Mouse (Mus musculus): ENCODE results near the gene Pak1ip1. TPM values are rescaled to one million over a fixed set of nuclear protein-coding genes. Genes with fewer than 3 reads are reported as not detected.
A peak's percentile ranks its signal among the peaks of the same experiment; 100 is the strongest.
"Not testable (repeated sequence)": the region's sequence is repeated elsewhere in the genome, so short reads cannot be mapped to it uniquely, and the experiment has no call there.

Pak1ip1 gene
- polyA plus RNA-seq, 1 experiment from 2014 or later: 56.0 TPM

- Histone ChIP-seq H3K27ac (replicated peaks) (no peak overlapping the region), H3K27me3 (no peaks in the 10 kb centered on the region), H3K9me3 (replicated peaks) (no peaks in the 10 kb centered on the region), H3K4me3 (replicated peaks) (no peak overlapping the region), H3K4me2 (no peak overlapping the region), H3K9ac (no peak overlapping the region), H3K4me1 (replicated peaks) (peaks cover 3% of the 10 kb centered on the region; the same call in 1 of the 2 replicates), H3K36me3 (replicated peaks) (no peaks in the 10 kb centered on the region)
- ATAC-seq (ENCODE audit: insufficient read depth): no peak
- 32% methylated on average over 4 of the region's 4 CpGs for WGBS (ENCODE audit: insufficient replicate concordance)
Measured at GRCm38 (mm10) chr13:40978652-40979051, 22.2 kb upstream of the Pak1ip1 start.

- no peaks in the 10 kb centered on the region for H3K9me3 ChIP-seq (replicated peaks)
- no peaks in the 10 kb centered on the region for H3K27me3 ChIP-seq
- no peak overlapping the region for H3K9ac ChIP-seq
- no peak overlapping the region for H3K27ac ChIP-seq (replicated peaks)
- H3K36me3 ChIP-seq (replicated peaks): no peaks in the 10 kb centered on the region
- ATAC-seq (ENCODE audit: insufficient read depth): no peak
- no peak overlapping the region for H3K4me2 ChIP-seq
- peaks cover 3% of the 10 kb centered on the region; the same call in 1 of the 2 replicates for H3K4me1 ChIP-seq (replicated peaks)
- H3K4me3 ChIP-seq (replicated peaks): no peak overlapping the region
- 32% methylated on average over 2 of the region's 2 CpGs for WGBS (ENCODE audit: insufficient replicate concordance)
Measured at GRCm38 (mm10) chr13:40979321-40979720, 21.5 kb upstream of the Pak1ip1 start.

- peaks cover 15% of the 10 kb centered on the region for H3K4me1 ChIP-seq (replicated peaks)
- WGBS (ENCODE audit: insufficient replicate concordance): 67% methylated on average over 1 of the region's 1 CpGs
- no peak overlapping the region for H3K4me2 ChIP-seq
- no peaks in the 10 kb centered on the region for H3K36me3 ChIP-seq (replicated peaks)
- no peak overlapping the region for H3K9ac ChIP-seq
- H3K4me3 ChIP-seq (replicated peaks): no peak overlapping the region
- no peaks in the 10 kb centered on the region for H3K9me3 ChIP-seq (replicated peaks)
- ATAC-seq (ENCODE audit: insufficient read depth): no peak
- H3K27me3 ChIP-seq: no peaks in the 10 kb centered on the region
- no peak overlapping the region for H3K27ac ChIP-seq (replicated peaks)
Measured at GRCm38 (mm10) chr13:40982759-40983158, 18.1 kb upstream of the Pak1ip1 start.

GRCm38 (mm10) chr13:40986081-40986480, 14.7 kb upstream of the Pak1ip1 start:
- no peak for ATAC-seq (ENCODE audit: insufficient read depth)
- Histone ChIP-seq H3K27me3 (no peaks in the 10 kb centered on the region), H3K4me2 (no peak overlapping the region), H3K9me3 (replicated peaks) (no peaks in the 10 kb centered on the region), H3K36me3 (replicated peaks) (no peaks in the 10 kb centered on the region), H3K27ac (replicated peaks) (no peak overlapping the region), H3K4me1 (replicated peaks) (peaks cover 25% of the 10 kb centered on the region), H3K4me3 (replicated peaks) (no peak overlapping the region), H3K9ac (no peak overlapping the region)
- 76% methylated on average over 5 of the region's 5 CpGs for WGBS (ENCODE audit: insufficient replicate concordance)

- peak; percentile 83 for ATAC-seq (ENCODE audit: insufficient read depth)
Measured at GRCm38 (mm10) chr13:40987608-40988303, 13.1 kb upstream of the Pak1ip1 start.

GRCm38 (mm10) chr13:40988418-40988817, 12.4 kb upstream of the Pak1ip1 start:
- H3K4me3 ChIP-seq (replicated peaks): no peak overlapping the region
- WGBS (ENCODE audit: insufficient replicate concordance): 18% methylated on average over 2 of the region's 2 CpGs
- peak; percentile 43; the same call in 1 of the 2 replicates for ATAC-seq (ENCODE audit: insufficient read depth)
- H3K9me3 ChIP-seq (replicated peaks): no peaks in the 10 kb centered on the region
- H3K27ac ChIP-seq (replicated peaks): peak overlapping the region; percentile 29; the same call in 1 of the 2 replicates
- no peak overlapping the region for H3K4me2 ChIP-seq
- no peaks in the 10 kb centered on the region for H3K36me3 ChIP-seq (replicated peaks)
- no peak overlapping the region for H3K9ac ChIP-seq
- no peaks in the 10 kb centered on the region for H3K27me3 ChIP-seq
- H3K4me1 ChIP-seq (replicated peaks): peaks cover 25% of the 10 kb centered on the region

More at GRCm38 (mm10) chr13:40987608-40988303, 13.1 kb upstream of the Pak1ip1 start:
- H3K36me3 ChIP-seq (replicated peaks); H3K27me3 ChIP-seq; H3K9me3 ChIP-seq (replicated peaks); H3K9ac ChIP-seq; H3K4me3 ChIP-seq (replicated peaks): not testable (repeated sequence)
- Histone ChIP-seq H3K27ac (replicated peaks) (peak overlapping the region; percentile 29; the same call in 1 of the 2 replicates), H3K4me1 (replicated peaks) (peaks cover 25% of the 10 kb centered on the region), H3K4me2 (peak overlapping the region; percentile 5; the same call in 1 of the 2 replicates)
- 30% methylated on average over 4 of the region's 4 CpGs for WGBS (ENCODE audit: insufficient replicate concordance)

GRCm38 (mm10) chr13:40994487-40995263, 6.1 kb upstream of the Pak1ip1 start:
- peak overlapping the region; percentile 25; the same call in 1 of the 2 replicates for H3K4me2 ChIP-seq
- no peak for ATAC-seq (ENCODE audit: insufficient read depth)
- H3K36me3 ChIP-seq (replicated peaks): no peaks in the 10 kb centered on the region
- H3K9ac ChIP-seq: no peak overlapping the region
- peaks cover 15% of the 10 kb centered on the region for H3K4me1 ChIP-seq (replicated peaks)
- no peak overlapping the region for H3K4me3 ChIP-seq (replicated peaks)
- no peaks in the 10 kb centered on the region for H3K27me3 ChIP-seq
- no peaks in the 10 kb centered on the region for H3K9me3 ChIP-seq (replicated peaks)
- 17% methylated on average over 8 of the region's 8 CpGs for WGBS (ENCODE audit: insufficient replicate concordance)
- no peak overlapping the region for H3K27ac ChIP-seq (replicated peaks)

GRCm38 (mm10) chr13:40998537-40998936, 2.3 kb upstream of the Pak1ip1 start:
- H3K36me3 ChIP-seq (replicated peaks); H3K9me3 ChIP-seq (replicated peaks); H3K4me3 ChIP-seq (replicated peaks); H3K9ac ChIP-seq; H3K27ac ChIP-seq (replicated peaks); H3K27me3 ChIP-seq; ATAC-seq (ENCODE audit: insufficient read depth); H3K4me2 ChIP-seq: not testable (repeated sequence)
- peaks cover 39% of the 10 kb centered on the region for H3K4me1 ChIP-seq (replicated peaks)
- 65% methylated on average over 5 of the region's 5 CpGs for WGBS (ENCODE audit: insufficient replicate concordance)

- Histone ChIP-seq H3K9me3 (replicated peaks) (no peaks in the 10 kb centered on the region), H3K27ac (replicated peaks) (peak overlapping the region; percentile 95), H3K4me1 (replicated peaks) (peaks cover 31% of the 10 kb centered on the region), H3K27me3 (no peaks in the 10 kb centered on the region), H3K9ac (peak overlapping the region; percentile 84), H3K4me3 (replicated peaks) (peak overlapping the region; percentile 100), H3K4me2 (peak overlapping the region; percentile 90), H3K36me3 (replicated peaks) (peaks cover 20% of the 10 kb centered on the region)
- under 1% methylated on average over 25 of the region's 25 CpGs for WGBS (ENCODE audit: insufficient replicate concordance)
- ATAC-seq (ENCODE audit: insufficient read depth): peak; percentile 29
Measured at GRCm38 (mm10) chr13:41000140-41000925, 490 bp upstream of the Pak1ip1 start.

GRCm38 (mm10) chr13:41002001-41002400, 1.2 kb downstream of the Pak1ip1 start:
- Histone ChIP-seq H3K4me2 (peak overlapping the region; percentile 90), H3K27me3 (no peaks in the 10 kb centered on the region), H3K36me3 (replicated peaks) (peaks cover 37% of the 10 kb centered on the region), H3K27ac (replicated peaks) (peak overlapping the region; percentile 55), H3K9ac (peak overlapping the region; percentile 39), H3K4me3 (replicated peaks) (peak overlapping the region; percentile 100), H3K9me3 (replicated peaks) (no peaks in the 10 kb centered on the region), H3K4me1 (replicated peaks) (peaks cover 37% of the 10 kb centered on the region)
- WGBS (ENCODE audit: insufficient replicate concordance): 55% methylated on average over 5 of the region's 5 CpGs
- ATAC-seq (ENCODE audit: insufficient read depth): no peak

GRCm38 (mm10) chr13:41006244-41006643, 5.4 kb downstream of the Pak1ip1 start:
- Histone ChIP-seq H3K4me1 (replicated peaks) (peaks cover 24% of the 10 kb centered on the region), H3K4me2 (no peak overlapping the region), H3K9me3 (replicated peaks) (no peaks in the 10 kb centered on the region), H3K36me3 (replicated peaks) (peaks cover 79% of the 10 kb centered on the region), H3K27me3 (no peaks in the 10 kb centered on the region), H3K4me3 (replicated peaks) (no peak overlapping the region), H3K27ac (replicated peaks) (no peak overlapping the region), H3K9ac (no peak overlapping the region)
- no peak for ATAC-seq (ENCODE audit: insufficient read depth)
- WGBS (ENCODE audit: insufficient replicate concordance): 81% methylated on average over 4 of the region's 4 CpGs
